8 mouse cellular contexts compared by ENCODE assay signal in the genomic region with DNA sequence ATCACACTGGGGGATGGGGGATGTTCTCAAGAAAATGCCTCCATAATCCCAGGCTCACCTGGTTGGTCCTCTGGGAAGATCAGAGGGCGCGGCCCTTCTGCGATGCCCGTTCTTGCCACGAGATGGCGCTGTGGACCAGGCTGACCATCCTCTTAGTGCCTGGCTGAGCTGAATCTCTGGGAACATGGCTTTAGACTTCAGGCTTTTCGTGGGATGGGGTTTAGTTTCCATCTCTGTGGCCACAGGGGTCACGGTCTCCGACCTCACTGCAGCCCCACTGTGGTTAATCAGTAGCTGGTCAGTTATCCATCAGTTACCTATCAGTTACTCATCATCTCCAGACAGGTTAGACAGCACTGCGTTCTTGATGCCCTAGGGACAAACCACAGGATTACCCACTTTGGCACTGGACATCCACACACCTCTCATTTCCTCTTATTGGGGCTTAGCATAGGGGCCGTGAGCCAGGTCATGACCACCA.
DNase-seq lines count a peak whose midpoint lies in the region; ATAC-seq and TF ChIP-seq lines count a peak whose summit lies in the region.

No protein-coding gene starts in this region.

- in situ Hi-C loops in CH12.LX (cut with MboI; ENCODE audit: low pct_ligation_motif_present, low pct_unique_long_range_greater_than_20kb, low sequenced_read_pairs) = loop anchor here (5.0 kb wide), 1 partner anchor 618 kb away; no protein-coding TSS in a partner anchor

- H3K9me3 ChIP-seq in CH12.LX (replicated peaks; ENCODE audit: low read length) = no peaks in the 10 kb centered on the region
- H3K9me3 ChIP-seq in heart, embryonic 13.5 days = no peaks in the 10 kb centered on the region
- no peaks in the 10 kb centered on the region for H3K9me3 ChIP-seq in liver, embryonic 14.5 days (ENCODE audit: control insufficient read depth, low read length)
- no peaks in the 10 kb centered on the region for H3K9me3 ChIP-seq in neural tube, embryonic 13.5 days

- ATAC-seq in heart, embryonic 13.5 days (ENCODE audit: extremely low read depth, insufficient number of reproducible peaks, low FRiP score, low TSS enrichment) = peak; percentile 24; the same call in 1 of the 2 replicates
- ATAC-seq in liver, embryonic 14.5 days (ENCODE audit: insufficient read depth) = peak; percentile 22; the same call in 1 of the 2 replicates
- peak; percentile 56 for ATAC-seq in neural tube, embryonic 13.5 days (ENCODE audit: low read depth)

- H3K79me2 ChIP-seq in CH12.LX (replicated peaks; ENCODE audit: control insufficient read depth, extremely low read depth, insufficient read depth, poor library complexity, severe bottlenecking) = no peaks in the 10 kb centered on the region

- H3K4me1 ChIP-seq in CH12.LX (ENCODE audit: control insufficient read depth in 1 of 2, insufficient read depth in 2 of 2) = no peaks in the 10 kb centered on the region; a peak in 1 of 4 replicates
- peaks cover 28% of the 10 kb centered on the region for H3K4me1 ChIP-seq in heart, embryonic 13.5 days
- no peaks in the 10 kb centered on the region for H3K4me1 ChIP-seq in liver, embryonic 14.5 days (replicated peaks; ENCODE audit: control insufficient read depth in 2 of 2, insufficient read depth in 2 of 2, low read length in 1 of 2)
- peaks cover 44% of the 10 kb centered on the region for H3K4me1 ChIP-seq in neural tube, embryonic 13.5 days (replicated peaks)

- DNase-seq in CH12.LX (ENCODE audit: extremely low read depth) = peak; percentile 30
- peak; percentile 73 for DNase-seq in brain, adult 2 months (ENCODE audit: low read depth, low spot score)
- DNase-seq in fat pad, adult 2 months (ENCODE audit: extremely low read depth, low read depth, low spot score) = peak; percentile 55
- peak; percentile 84 for DNase-seq in kidney, postnatal 14 days
- DNase-seq in liver, embryonic 14.5 days (ENCODE audit: low read depth in 3 of 3, low spot score in 3 of 3) = no peak
- peak; percentile 52 for DNase-seq in testis, postnatal 14 days (ENCODE audit: low spot score)

- H3K4me2 ChIP-seq in CH12.LX (ENCODE audit: insufficient read depth, low read depth, poor library complexity, severe bottlenecking) = no peak overlapping the region
- no peak overlapping the region for H3K4me2 ChIP-seq in heart, embryonic 13.5 days
- no peak overlapping the region for H3K4me2 ChIP-seq in liver, embryonic 14.5 days (ENCODE audit: low read depth)
- no peak overlapping the region for H3K4me2 ChIP-seq in neural tube, embryonic 13.5 days

- H3K27me3 ChIP-seq in CH12.LX (replicated peaks) = peaks cover 65% of the 10 kb centered on the region
- H3K27me3 ChIP-seq in heart, embryonic 13.5 days (replicated peaks) = peaks cover 16% of the 10 kb centered on the region
- no peaks in the 10 kb centered on the region for H3K27me3 ChIP-seq in liver, embryonic 14.5 days (ENCODE audit: control insufficient read depth, insufficient read depth, low read length)
- peaks cover 34% of the 10 kb centered on the region for H3K27me3 ChIP-seq in neural tube, embryonic 13.5 days

- TF ChIP-seq EP300 in CH12.LX (IDR thresholded peaks at IDR 0.05; ENCODE audit: low read length) = no peak
- TF ChIP-seq EP300 in liver, embryonic 14.5 days (IDR thresholded peaks at IDR 0.05; ENCODE audit: low read depth) = no peak

- no peak overlapping the region for H3K4me3 ChIP-seq in CH12.LX (replicated peaks in 1 of 3; ENCODE audit: low read depth in 2 of 3, low read length in 2 of 3, poor library complexity in 1 of 3)
- H3K4me3 ChIP-seq in heart, embryonic 13.5 days = no peak overlapping the region
- H3K4me3 ChIP-seq in liver, embryonic 14.5 days (ENCODE audit: insufficient read depth in 1 of 2, low read depth in 2 of 2, low read length in 2 of 2) = no peak overlapping the region
- no peak overlapping the region for H3K4me3 ChIP-seq in neural tube, embryonic 13.5 days

- no peak overlapping the region for H3K9ac ChIP-seq in CH12.LX (ENCODE audit: insufficient read depth, low read depth)
- no peak overlapping the region for H3K9ac ChIP-seq in heart, embryonic 13.5 days
- no peak overlapping the region for H3K9ac ChIP-seq in liver, embryonic 14.5 days (replicated peaks)
- no peak overlapping the region for H3K9ac ChIP-seq in neural tube, embryonic 13.5 days

- TF ChIP-seq POLR2A in CH12.LX (IDR thresholded peaks at IDR 0.05; ENCODE audit: low read depth, low read length) = no peak

- dilution Hi-C loops in CH12.LX (cut with MboI; ENCODE audit: extremely low pct_ligation_motif_present, extremely low pct_unique_long_range_greater_than_20kb, low sequenced_read_pairs) = no loop called here

- TF ChIP-seq RAD21 in CH12.LX (IDR thresholded peaks at IDR 0.05; ENCODE audit: low read depth, low read length) = peak; percentile 80

- no peak overlapping the region for H3K27ac ChIP-seq in CH12.LX (ENCODE audit: insufficient read depth, low read depth)
- no peak overlapping the region for H3K27ac ChIP-seq in heart, embryonic 13.5 days (replicated peaks)
- no peak overlapping the region for H3K27ac ChIP-seq in liver, embryonic 14.5 days
- no peak overlapping the region for H3K27ac ChIP-seq in neural tube, embryonic 13.5 days (replicated peaks)

- H3K36me3 ChIP-seq in CH12.LX (replicated peaks in 1 of 2; ENCODE audit: control insufficient read depth in 1 of 2, insufficient read depth in 1 of 2, low read length in 1 of 2) = no peaks in the 10 kb centered on the region
- H3K36me3 ChIP-seq in heart, embryonic 13.5 days = no peaks in the 10 kb centered on the region
- H3K36me3 ChIP-seq in liver, embryonic 14.5 days (replicated peaks; ENCODE audit: control insufficient read depth, insufficient read depth, low read depth) = no peaks in the 10 kb centered on the region
- H3K36me3 ChIP-seq in neural tube, embryonic 13.5 days = no peaks in the 10 kb centered on the region

- 14% methylated on average over 11 of the region's 11 CpGs for WGBS in heart, embryonic 13.5 days
- WGBS in liver, embryonic 14.5 days (ENCODE audit: insufficient replicate concordance) = 14% methylated on average over 11 of the region's 11 CpGs
- WGBS in neural tube, embryonic 13.5 days = 11% methylated on average over 11 of the region's 11 CpGs

- peak; percentile 83 for TF ChIP-seq CTCF in CH12.LX (conservative IDR thresholded peaks at IDR 0.05 in 1 of 2, IDR thresholded peaks at IDR 0.05 in 1 of 2; ENCODE audit: low read depth in 2 of 2, low read length in 2 of 2)
- TF ChIP-seq CTCF in liver, embryonic 14.5 days (IDR thresholded peaks at IDR 0.05; ENCODE audit: low read depth) = peak; percentile 96

TF ChIP-seq in CH12.LX, 34 proteins besides CTCF, POLR2A, EP300 and RAD21:
- no peak for TF ChIP-seq MAFK (IDR thresholded peaks at IDR 0.05; ENCODE audit: insufficient replicate concordance, low read length)
- TF ChIP-seq JUN (IDR thresholded peaks at IDR 0.05; ENCODE audit: insufficient read depth, low read depth, low read length) = no peak
- peak; percentile 75 for TF ChIP-seq SMC3 (IDR thresholded peaks at IDR 0.05; ENCODE audit: low read depth, low read length)
- no peak for TF ChIP-seq PAX5 (IDR thresholded peaks at IDR 0.05; ENCODE audit: low read length)
- TF ChIP-seq POLR2AphosphoS2 (IDR thresholded peaks at IDR 0.05; ENCODE audit: low read depth, low read length) = no peak

Comparison
In these comparisons a context has a peak if more than half of its experiments do, and no peak if none do; other contexts are left out.
1. DNase-seq: peak in CH12.LX (single experiment), brain, adult 2 months (single experiment), fat pad, adult 2 months (single experiment), kidney, postnatal 14 days (single experiment) and testis, postnatal 14 days (single experiment); none in liver, embryonic 14.5 days (0 of 3).
2. Peak in every context shown above with its lines, with median percentiles within 50 percentile points of each other: ATAC-seq.